Mouse (Mus musculus): ENCODE results near the gene Clybl. TPM values are rescaled to one million over a fixed set of nuclear protein-coding genes. Genes with fewer than 3 reads are reported as not detected.

Clybl gene
- total RNA-seq, 1 experiment from 2014 or later: 17.2 TPM

DNA sequence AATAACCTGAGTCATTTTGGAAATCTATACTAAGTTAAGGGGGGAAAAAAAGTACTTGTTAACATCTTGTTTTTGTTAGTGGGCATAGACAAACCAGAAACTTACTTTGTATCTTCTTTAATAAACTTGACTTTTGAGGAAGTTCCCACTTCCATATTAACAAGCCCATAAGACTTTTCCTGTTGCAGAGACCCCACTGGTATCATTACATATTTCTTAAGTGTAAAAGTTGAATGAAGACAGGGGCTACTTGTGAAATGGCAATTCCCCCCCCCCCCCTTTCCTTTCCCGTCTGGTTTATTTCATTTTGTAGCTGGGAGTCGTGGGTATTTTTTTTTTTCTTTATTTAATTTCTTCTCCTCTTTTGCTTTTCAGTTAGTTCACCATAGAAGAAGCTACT is 115.4 kb downstream of the Clybl start:
- no peak for ATAC-seq (replicated peaks; ENCODE audit: low read depth, poor library complexity, severe bottlenecking)

DNA sequence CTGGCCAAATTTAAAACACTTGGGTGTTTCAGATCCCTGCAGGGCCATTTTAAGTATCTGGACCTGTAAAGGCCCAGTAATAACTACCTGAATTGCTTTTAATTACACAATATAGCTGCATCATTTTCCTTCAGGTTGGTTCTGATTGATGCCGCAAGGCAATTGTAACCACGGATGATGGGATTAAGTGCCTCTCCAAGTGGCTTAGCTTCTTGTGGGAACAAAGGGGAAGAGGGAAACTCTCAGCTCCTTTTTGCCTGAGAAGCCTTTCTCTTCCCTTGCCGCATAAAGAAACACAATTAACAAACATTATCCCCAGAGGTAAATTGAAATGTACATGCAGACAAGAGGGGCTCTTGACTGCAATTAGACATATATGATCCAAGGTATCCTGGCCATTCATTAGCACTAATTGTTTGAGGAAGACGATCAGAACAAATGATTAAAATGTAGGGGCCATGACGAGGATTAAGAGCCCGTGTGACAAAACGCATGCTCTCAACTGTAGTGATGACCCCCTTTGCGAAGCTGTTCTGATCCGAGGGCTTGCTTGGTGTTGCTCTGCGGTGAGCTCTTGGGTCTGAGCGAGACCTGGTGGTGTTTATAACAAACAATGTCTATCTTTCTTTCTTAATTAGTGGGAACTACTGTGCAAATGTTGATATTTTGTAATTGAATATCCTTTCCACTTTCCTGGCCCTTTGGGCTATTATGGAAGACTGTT is 116.0 kb downstream of the Clybl start:
- no peak for ATAC-seq (replicated peaks; ENCODE audit: low read depth, poor library complexity, severe bottlenecking)

DNA sequence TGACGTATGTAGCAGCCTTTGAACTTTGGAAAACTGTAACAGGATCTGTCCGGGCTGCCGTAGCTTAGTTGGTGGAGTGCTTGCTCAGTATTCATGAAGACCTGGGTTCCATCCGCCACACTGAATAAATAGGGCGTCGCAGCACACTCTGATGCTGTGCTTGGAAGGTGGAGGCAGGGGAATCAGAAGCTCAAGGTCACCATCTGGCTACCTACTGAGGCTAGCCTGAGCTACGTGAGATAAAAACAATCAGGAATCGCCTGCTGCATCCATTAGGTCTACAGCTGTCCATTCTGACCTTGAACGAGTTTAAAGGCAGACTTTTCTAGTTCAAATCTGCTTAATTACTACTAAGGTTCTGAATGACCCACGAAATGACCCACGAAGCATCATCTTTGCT is 118.8 kb downstream of the Clybl start:
- ATAC-seq (replicated peaks; ENCODE audit: low read depth, poor library complexity, severe bottlenecking): no peak

DNA sequence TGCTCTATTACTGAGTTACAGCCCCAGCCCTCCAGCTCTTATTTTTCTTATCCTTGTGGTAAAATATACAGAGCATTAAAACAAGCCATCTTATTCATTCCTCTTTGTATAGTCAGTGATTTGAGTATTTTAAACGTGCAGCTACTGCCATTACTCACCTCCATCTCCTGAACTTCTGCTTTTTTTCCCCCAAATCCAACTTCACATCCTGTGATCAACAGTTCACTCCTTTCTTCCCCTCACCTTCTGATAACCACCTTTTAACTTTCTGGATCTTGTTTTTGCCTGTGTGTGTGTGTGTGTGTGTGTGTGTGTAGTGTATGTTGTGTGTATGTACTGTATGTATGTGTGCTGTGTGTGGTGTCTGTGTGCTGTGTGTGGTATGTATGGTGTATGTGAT is 122.3 kb downstream of the Clybl start:
- no peak for ATAC-seq (replicated peaks; ENCODE audit: low read depth, poor library complexity, severe bottlenecking)

DNA sequence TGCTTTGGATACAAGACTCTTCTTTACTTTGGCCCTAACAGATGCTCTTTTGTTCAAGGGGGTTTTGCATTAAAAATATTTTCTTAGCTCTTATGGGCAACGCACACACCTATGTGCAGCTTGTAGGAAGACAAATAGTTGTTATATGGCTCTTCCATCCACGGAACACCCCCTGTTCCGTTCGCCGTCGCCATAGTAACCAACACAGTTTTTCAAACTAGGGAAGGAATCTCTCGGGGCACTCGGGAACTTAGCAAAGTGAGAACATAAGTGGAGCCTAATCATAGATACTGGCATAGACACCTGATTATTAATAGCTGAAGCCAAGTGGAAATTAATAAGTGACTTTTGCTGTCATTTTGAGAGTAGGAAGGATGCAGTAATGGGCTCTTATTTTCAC is 123.6 kb downstream of the Clybl start:
- ATAC-seq (replicated peaks; ENCODE audit: low read depth, poor library complexity, severe bottlenecking): no peak

DNA sequence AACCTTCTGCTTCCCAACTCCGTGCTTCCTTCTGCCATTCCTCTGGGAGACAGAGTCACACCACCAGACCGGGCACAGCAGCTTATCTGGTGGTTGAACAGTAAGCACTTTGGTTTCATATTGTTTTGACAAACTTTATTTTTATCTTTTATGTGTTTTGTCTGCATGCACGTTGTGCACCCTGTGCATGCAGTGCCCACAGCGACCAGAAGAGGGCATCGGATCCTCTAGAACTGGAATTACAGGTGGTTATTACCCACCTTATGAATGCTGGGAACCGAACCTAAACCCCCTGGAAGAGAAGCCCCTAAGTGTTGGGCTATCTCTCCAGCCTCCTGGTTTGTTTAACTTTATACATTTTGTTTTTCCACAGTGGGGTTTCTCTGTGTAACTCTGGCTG is 130.9 kb downstream of the Clybl start:
- no peak for ATAC-seq (replicated peaks; ENCODE audit: low read depth, poor library complexity, severe bottlenecking)

DNA sequence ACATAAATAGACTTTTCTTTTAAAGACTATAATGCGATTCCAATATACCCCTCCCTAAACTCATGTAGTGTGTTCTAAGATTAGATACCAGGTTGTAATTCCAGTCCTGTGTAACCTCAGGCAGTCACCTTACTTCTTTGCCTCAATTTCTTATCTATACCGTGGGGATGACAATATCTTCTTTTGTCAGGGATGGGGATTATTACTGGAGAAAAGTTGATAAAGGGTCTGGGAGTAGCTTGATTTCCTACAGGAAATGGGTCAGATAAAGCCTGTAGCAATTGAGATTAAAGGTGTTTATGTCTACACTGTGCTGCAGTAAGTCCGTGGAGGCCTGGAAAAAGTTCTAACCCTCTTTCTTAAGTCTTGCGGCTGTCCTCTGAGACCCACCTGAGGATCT is 131.8 kb downstream of the Clybl start:
- no peak for ATAC-seq (replicated peaks; ENCODE audit: low read depth, poor library complexity, severe bottlenecking)

DNA sequence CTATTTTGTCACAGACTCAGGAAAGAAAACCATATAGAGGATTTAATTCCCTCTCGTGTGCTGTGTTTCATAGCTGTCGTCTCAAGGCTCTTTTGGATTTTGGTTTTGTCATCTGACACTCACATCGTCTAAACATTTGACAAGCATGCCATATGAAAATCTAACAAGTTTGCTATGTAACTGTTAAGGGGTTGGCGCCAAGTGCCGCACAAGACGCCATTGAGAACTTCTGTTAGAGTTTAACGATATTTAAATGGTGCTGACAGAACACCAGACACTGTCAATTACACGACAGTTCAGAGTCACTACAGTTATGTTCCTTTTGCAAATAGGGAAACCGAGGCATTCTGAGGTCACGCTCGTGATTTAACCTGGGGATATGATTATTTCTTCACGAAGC is 134.2 kb downstream of the Clybl start:
- ATAC-seq (replicated peaks; ENCODE audit: low read depth, poor library complexity, severe bottlenecking): no peak

DNA sequence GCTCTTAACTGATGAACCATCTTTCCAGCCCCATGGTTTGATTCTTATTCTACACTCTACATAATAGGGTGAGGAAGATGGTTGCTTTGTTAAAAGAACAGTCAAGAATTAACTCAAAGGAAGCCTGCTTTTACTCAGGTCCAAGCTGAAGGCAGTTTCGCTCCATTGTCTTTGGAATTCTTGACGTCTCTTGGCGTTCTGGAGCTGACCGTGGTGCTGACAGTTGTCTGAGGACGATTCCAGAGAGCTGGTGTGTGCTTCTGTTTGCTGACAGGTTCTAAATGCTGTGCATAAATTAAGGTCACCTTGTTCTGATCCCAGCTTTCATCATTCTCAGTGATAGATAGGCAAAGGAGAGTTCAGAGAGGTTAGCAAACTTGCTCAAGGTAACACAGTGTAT is 140.6 kb downstream of the Clybl start:
- no peak for ATAC-seq (replicated peaks; ENCODE audit: low read depth, poor library complexity, severe bottlenecking)

DNA sequence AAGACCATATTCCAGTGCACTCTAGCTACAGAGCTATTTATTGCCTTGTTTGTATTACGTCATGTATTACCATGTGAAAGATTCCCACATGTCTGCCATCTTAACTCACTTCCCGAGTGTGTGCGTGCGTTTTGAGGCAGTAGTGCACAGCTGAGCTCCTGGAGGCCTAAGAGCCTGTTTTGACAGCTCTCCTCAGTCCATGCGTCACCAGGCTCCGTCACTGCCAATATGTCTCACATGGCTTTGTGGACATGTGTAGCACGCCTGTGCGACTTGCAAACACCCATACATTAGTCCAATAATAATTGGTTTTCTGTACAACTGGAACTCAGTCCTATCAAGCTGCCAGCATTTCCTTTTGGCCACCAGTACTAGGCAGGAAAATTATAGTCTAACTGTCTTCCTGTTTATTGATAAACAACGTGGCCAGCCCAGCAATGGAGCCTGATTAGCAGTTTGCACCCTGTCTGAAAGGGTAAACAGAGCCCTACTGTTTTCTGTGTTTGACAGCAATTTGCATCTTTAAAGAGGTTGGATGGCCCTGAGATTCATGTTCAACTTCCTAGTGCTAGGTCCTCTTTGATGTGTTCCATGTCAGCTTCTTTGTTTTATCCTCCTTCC is 142.4 kb downstream of the Clybl start:
- no peak for ATAC-seq (replicated peaks; ENCODE audit: low read depth, poor library complexity, severe bottlenecking)

DNA sequence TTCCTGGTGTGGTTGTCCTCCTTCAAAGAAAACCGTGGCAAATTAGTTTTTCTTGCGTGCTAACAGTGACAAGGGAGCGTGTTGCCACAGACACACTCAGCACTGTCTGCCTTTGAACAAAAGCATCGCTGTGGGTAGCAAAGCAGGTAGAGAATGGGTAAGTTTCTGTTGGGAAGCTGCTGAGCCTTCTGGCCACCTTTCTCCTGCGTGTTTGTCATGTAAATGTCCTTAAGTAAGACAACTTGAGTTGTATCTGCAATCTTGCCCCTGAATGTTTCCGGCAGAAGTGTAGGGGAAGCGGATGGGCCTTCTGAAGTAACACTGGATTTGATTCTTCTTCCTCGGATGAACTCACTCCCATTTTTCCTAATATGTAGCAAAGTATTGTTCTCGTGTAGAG is 148.6 kb downstream of the Clybl start:
- ATAC-seq (replicated peaks; ENCODE audit: low read depth, poor library complexity, severe bottlenecking): no peak

DNA sequence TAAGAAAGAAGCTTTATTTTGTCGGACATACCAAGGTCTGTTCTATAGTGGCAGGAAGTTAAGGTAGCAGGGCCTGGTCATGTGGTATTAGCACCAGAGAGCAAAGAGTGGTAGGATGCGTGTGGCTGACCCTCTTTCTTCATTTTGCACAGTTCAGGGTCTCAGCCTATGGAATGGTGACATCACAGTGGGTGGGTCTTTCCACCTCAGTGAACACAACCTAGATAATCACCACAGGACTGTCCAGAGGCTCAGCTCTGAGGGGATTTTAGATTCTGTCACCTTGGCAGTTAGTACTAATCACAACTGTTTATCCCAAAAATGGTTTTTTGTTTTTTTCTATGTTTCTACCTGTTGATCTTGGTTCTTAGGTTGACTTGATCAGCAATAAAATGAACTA is 149.2 kb downstream of the Clybl start:
- no peak for ATAC-seq (replicated peaks; ENCODE audit: low read depth, poor library complexity, severe bottlenecking)

DNA sequence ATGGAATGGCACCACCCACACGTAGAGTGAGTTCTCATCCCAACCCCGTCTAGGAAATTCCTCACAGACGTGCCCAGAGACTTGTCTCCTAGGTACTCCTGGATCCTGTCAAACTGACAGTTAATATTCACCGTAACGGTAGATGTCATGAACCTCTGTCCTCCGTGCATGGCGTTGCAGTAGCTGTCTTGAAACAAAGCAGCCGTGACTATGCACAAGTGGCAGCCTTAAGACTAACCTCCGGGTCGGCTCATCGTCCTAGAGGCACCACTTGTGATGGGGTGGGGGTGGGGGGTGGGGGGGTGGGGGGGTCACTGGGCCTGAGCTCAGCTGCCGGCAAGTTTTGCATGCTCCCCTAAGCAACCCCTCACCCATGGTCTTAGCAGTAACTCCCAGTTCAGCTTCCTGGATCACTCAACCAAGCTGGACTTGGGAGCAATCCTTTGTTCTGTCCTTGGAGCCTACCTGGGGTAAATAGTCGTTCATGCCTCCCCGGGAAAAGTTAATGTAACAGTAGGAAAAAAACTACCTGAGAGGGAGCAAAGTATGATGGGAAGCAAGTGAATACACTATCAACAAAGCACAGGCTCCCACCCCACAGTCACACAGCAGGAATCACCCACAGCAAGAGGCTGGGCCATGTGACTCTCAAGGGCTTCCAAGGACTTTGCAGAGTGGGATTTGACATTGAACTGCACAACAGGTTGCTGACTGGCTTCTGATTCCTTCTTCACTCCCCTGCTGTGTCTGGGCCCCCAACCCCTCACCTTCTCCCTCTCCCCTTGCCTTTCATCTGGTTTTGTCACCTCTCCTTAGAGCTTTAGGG is 150.3 kb downstream of the Clybl start:
- ATAC-seq (replicated peaks; ENCODE audit: low read depth, poor library complexity, severe bottlenecking): no peak

DNA sequence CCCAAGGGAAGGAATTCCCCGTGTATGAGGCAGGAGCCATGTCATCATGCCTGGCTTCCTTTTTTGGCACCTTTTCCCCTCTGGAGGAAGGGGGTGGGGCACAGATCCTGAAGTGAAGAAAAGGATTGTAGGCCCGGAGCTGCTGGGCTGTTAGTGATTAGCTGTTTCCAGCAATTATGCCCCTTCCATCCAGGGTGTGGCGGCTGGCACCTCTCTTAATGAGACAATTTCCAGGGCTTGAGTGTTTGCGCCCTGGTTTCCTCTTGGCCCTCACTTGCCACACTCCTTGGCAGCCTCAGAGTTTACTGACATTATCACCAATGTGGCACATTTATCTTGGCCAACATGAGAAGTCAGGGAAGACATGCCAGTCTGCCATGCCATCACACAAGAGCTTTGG is 155.5 kb downstream of the Clybl start:
- no peak for ATAC-seq (replicated peaks; ENCODE audit: low read depth, poor library complexity, severe bottlenecking)

DNA sequence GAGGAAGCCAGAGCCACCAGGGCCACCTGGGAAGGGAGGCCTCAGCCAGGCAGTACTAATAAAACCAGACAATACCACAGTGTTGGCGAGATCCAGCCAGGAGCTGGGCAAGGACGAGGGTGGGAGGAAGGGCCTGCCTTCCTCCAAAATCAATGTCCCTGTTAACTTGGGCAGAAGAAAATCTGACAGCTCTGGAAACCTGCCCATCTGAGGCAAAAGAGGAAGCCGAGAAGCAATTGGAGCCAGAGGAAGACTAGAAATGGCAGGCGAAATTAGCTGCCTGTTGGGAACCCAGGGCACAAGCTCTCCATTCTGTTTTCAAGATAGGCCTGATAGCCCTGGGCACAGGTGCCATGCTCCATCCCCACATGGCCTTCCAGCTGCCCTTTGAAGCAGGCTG is 157.3 kb downstream of the Clybl start:
- ATAC-seq (replicated peaks; ENCODE audit: low read depth, poor library complexity, severe bottlenecking): no peak

DNA sequence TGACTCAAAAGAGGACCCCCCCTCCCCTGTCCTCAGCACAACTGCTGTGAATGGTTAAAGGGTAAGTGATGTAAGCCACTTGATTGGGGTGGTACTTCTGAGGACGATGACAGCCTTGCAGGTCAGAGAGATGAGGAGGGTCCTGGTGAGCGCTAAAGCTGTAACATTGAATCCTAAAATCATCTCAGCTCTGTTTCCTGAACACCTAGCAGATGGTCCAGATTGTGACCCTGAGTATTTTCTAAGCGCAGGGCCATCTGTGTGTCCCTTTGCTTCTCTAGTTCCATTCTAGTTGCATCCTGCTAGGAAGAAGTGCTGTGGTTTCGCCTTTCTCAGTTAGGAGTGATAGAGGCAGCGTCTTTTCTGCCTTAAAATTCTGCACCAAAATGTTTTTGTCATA is 158.6 kb downstream of the Clybl start:
- ATAC-seq (replicated peaks; ENCODE audit: low read depth, poor library complexity, severe bottlenecking): no peak

DNA sequence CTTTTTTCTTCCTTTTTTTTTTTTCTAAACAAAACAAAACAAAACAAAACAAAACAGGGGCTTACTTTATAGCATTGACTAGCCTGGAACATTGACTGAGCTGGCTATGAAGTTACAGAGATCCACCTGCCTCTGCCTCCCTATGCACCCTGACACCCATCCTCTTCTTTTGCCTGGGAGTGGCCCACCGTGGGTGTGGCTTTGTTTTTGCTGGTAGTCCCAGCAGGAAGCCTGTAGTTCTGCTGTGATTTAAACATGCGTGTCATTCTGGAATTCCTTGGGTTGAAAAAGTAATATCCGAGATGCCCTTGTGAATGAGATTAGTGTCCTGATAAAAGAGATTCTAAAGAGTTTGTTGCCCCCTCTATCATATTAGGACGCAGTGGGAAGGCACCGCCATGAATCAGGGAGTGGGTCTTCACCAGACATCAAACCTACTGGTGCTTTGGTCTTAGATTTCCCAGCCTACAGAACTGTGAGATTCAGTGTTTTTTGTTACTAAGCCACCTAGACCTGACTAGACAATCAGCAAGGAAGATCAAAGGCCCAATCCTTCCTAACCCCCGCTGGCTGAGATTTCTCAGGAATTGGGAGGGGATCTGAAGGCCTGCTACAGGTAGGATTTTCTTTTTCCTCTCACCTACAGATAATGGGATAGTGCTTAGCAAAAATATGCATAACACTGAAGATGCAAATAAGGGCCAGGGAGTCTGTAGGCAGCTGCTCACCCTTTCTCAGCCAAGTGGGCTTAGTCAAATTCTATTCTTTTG is 160.3 kb downstream of the Clybl start:
- no peak for ATAC-seq (replicated peaks; ENCODE audit: low read depth, poor library complexity, severe bottlenecking)

DNA sequence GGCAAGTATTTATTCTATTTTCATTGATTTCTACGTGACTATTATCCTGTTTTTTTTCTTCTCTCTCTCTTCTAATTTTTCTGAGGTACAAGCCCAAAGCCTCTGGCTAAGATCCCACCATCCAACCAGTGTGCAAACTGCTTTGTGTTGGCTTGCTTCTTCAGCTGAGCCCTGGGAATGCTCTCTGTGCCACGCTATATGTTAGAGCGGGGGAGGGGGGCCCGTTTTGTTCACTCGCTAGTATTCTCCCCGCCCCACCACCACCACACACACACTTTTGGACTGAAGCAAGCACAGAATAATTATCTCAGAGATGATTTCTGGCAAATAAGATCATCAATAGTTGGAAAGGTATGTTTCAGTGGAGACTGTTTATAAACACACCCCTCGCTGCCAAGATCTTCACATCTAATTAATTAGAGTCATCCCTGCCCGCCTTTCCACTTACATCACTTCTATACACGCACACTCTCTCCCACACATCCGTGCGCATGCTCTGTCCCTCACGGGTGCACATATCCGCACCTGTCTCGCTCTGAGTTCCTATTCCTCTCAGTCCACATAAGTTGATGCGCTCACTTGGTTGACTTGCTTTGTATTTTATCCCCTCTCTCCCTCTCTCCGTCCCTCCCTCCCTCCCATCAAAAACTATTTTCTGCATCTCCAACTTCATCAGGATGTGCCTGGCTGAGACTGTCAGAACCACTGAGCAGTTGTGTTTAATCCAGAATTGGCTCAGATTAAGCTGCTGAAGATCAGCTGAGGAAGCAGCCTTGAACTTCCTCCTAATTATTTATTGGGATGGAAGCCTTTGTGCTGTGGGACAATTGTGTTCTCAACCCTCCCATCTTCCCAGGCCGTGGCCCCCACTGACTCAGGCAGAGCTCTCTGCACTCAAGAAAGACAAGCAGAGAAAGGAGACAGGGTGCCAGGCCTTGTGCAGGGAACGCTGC is 163.0 kb downstream of the Clybl start:
- ATAC-seq (replicated peaks; ENCODE audit: low read depth, poor library complexity, severe bottlenecking): no peak

DNA sequence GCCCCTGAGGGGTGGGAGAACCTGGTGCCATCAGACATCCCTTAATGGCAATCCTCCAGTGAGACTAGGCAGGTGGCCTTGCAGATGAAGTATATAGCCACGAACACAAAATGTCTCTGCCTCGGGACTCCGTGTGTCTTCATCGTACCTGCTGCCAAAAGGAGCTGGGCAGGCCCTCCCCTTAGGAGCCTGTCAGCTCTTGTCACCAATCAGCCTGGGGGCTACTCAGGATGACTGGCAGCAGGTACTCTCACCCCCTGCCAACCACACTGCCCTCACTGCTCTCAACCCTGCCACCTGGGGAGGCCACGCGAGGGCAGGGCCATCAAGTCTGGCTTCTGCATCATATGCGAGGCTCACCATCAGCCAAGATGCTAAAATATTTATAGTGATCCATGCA is 166.6 kb downstream of the Clybl start:
- ATAC-seq (replicated peaks; ENCODE audit: low read depth, poor library complexity, severe bottlenecking): no peak

DNA sequence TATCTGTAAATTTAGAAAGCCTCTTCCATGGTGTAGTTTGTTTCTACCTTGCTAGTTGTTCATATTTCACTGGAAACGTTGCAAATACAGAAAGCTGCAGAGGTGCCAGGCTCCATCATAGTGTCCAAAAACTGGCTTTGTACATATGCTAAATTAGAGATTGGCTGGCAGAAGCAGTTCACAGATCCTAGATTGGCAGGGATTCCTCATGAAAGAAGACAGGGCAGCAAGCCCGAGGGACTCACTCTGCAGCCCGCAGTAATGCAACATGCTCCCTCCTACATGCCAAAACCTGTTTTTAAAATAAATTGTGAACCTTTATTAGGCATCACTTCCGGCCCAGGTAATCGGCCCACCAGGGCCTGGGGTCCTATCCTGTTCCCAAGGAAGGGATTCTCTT is 167.8 kb downstream of the Clybl start:
- ATAC-seq (replicated peaks; ENCODE audit: low read depth, poor library complexity, severe bottlenecking): no peak
